Mouse (Mus musculus): ENCODE results near the gene Mgrn1.

- TF ChIP-seq CTCF (IDR thresholded peaks at IDR 0.05; ENCODE audit: low read depth): no peak
- TF ChIP-seq EP300 (IDR thresholded peaks at IDR 0.05; ENCODE audit: low read depth): no peak
Observed at GRCm38 (mm10) chr16:4904878-4905277, 18.8 kb downstream of the Mgrn1 start.

Measured in liver, postnatal 0 days (tissue).